Mouse (Mus musculus): ENCODE data around the gene Olfr486. TPM values are rescaled to one million over a fixed set of nuclear protein-coding genes. Genes with fewer than 3 reads are reported as not detected.
"Not testable (repeated sequence)": the region's sequence is repeated elsewhere in the genome, so short reads cannot be mapped to it uniquely, and the experiment has no call there.

The Olfr486 gene
- not detected in 2 replicates for polyA plus RNA-seq (2015; fragmentation: Nextera tagmentation; extraction: Ambion mirVana)

DNA sequence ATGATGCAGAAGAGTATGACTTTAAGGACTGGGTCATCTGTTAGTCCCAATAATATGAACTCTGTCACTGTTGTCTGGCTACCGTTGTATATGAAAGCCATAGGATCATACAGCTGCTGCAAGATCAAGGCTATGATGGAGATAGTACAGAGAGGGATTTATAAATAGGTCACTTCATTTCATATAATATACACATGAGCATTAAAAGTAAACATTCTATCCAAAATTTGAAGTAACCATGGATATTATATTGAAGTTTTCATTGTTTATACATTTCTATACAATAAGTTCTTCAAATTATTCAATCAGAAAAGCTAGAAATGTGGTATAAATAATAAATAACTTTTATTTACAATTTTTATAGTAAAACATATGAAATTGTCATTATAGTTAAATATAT is at the start of gene Olfr486:
Olfr486 (minus strand) TSS at position 101 of the 400 bp plus-strand sequence.
- 97% methylated on average over 1 of the region's 1 CpGs for WGBS
- H3K27ac ChIP-seq, result not testable (repeated sequence)

DNA sequence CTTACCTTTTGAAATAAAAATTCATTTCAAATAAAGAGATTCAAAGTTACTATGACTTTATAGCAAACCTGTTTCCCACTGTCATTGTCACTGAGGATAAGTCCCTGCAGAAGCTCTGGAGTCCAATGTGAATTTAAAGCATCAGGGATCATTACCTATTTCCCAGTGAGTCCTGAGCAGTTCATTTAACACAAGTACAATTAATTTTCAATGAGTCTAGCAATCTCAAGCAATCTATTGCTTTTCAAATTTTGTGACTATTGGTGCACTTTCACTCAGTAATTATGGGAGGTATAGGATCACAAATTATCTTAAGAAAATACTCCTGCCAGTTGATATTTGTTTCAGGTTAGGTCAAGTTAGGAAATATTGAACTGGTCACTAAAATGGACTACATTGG is 42.0 kb upstream of the Olfr486 start, which contains the start of gene Olfr487:
Olfr487 (minus strand) TSS at position 101 of the 400 bp plus-strand sequence.
- not testable (repeated sequence) for H3K27ac ChIP-seq

More for the DNA sequence above, at the start of gene Olfr486:
- ATAC-seq (replicated peaks; ENCODE audit: low FRiP score); H3K4me1 ChIP-seq; H3K27me3 ChIP-seq; H3K4me2 ChIP-seq; H3K36me3 ChIP-seq; H3K9me3 ChIP-seq (replicated peaks); H3K4me3 ChIP-seq (replicated peaks); H3K9ac ChIP-seq: not testable (repeated sequence)

DNA sequence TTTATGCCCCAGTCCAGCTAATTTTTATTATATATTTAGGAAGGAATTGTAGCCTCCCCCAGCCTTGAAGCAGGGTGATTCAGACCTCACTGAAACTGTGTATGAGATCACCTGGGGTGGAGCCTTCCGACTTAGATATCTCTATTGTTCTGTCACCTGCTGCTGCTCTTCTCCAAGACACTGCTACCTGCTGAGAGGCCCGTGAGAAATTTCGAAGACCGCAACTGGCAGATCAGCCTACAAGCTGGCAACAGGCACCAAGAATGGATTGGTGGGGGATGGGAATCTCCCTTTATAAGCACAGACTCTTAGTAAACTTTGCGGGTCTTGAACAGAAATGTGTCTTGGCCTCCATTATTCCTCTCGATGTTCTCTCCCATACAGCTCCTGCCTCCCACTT is 24.4 kb upstream of the Olfr486 start:
- no peaks in the 10 kb centered on the region for H3K4me1 ChIP-seq
- no peaks in the 10 kb centered on the region for H3K36me3 ChIP-seq
- H3K4me2 ChIP-seq, result no peak overlapping the region
- no peak for ATAC-seq (replicated peaks; ENCODE audit: low FRiP score)
- H3K9me3 ChIP-seq (replicated peaks), result no peaks in the 10 kb centered on the region
- H3K27ac ChIP-seq, result no peak overlapping the region
- H3K9ac ChIP-seq, result no peak overlapping the region
- no peak overlapping the region for H3K4me3 ChIP-seq (replicated peaks)
- WGBS, result 60% methylated on average over 6 of the region's 6 CpGs
- H3K27me3 ChIP-seq, result no peaks in the 10 kb centered on the region

More for the DNA sequence above, 42.0 kb upstream of the Olfr486 start, which contains the start of gene Olfr487:
- not testable (repeated sequence) for H3K9me3 ChIP-seq (replicated peaks); H3K36me3 ChIP-seq; H3K9ac ChIP-seq; ATAC-seq (replicated peaks; ENCODE audit: low FRiP score); H3K27me3 ChIP-seq; H3K4me1 ChIP-seq; H3K4me2 ChIP-seq; H3K4me3 ChIP-seq (replicated peaks)

DNA sequence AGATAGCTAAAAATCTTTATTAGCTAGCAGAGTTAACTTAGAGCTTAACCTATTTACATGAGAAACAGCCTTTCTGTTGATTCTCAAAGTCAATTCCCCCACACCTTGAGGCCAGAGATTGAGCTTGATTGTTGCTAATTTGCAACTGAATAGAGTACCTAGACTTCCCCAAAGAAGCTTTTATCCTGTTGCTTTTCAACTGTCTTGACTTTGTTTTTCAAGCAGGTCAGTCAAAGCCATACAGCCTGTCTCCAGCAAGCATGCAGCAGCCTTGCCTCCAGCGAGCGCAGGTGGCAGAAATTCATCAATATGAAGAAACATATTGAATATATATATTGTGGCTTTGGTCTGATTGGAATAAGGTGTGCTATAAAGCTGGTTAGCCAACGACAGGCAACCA is 23.8 kb upstream of the Olfr486 start:
- not testable (repeated sequence) for H3K36me3 ChIP-seq; H3K9ac ChIP-seq; H3K27ac ChIP-seq; H3K4me3 ChIP-seq (replicated peaks); ATAC-seq (replicated peaks; ENCODE audit: low FRiP score); H3K4me1 ChIP-seq; H3K27me3 ChIP-seq; H3K9me3 ChIP-seq (replicated peaks); H3K4me2 ChIP-seq
- WGBS, result 57% methylated on average over 3 of the region's 3 CpGs

DNA sequence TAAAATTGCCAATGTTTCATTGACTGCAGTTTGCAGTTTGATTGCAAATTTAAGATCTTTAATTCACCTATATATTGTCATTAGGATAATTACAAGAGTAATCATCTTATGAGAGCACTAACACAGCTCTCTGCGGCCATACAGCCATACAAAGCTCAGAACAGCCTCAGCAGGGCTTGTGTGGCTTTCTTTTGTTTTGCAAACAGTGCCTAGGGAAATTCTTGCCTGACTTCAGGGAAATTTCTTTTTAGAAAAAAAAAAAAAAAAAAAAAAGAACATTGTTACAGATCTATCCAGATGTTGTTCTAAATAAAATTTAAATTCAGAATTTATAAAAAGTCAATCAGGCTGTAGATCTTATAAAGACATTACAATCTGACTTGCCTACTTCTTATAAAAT is 20.2 kb upstream of the Olfr486 start:
- H3K4me1 ChIP-seq; H3K4me3 ChIP-seq (replicated peaks); H3K27me3 ChIP-seq; H3K36me3 ChIP-seq; H3K9ac ChIP-seq; H3K27ac ChIP-seq; ATAC-seq (replicated peaks; ENCODE audit: low FRiP score); H3K9me3 ChIP-seq (replicated peaks); H3K4me2 ChIP-seq: not testable (repeated sequence)
- 57% methylated on average over 1 of the region's 1 CpGs for WGBS

DNA sequence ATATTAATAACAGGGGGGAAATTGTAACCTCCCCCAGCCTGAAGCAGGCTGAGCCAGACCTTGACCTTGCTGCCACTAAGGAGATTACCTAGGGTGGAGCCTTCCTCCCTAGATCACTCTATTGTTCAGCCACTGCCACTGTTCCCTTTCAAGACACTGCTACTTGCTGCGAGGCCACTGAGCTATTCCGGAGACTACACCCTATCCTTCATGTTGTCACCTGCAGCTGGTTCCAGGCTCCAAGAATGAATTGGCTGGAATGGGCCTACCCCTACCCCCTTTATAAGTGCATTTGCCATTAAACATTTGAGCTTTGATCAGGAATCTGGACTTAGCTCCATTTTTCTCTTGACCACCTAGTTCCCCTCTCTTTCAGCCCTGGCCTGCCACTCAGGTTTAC is 18.7 kb upstream of the Olfr486 start:
- H3K27me3 ChIP-seq; H3K9ac ChIP-seq; ATAC-seq (replicated peaks; ENCODE audit: low FRiP score); H3K9me3 ChIP-seq (replicated peaks); H3K4me2 ChIP-seq; H3K4me3 ChIP-seq (replicated peaks); H3K36me3 ChIP-seq; H3K27ac ChIP-seq; H3K4me1 ChIP-seq: not testable (repeated sequence)
- 57% methylated on average over 2 of the region's 2 CpGs for WGBS

DNA sequence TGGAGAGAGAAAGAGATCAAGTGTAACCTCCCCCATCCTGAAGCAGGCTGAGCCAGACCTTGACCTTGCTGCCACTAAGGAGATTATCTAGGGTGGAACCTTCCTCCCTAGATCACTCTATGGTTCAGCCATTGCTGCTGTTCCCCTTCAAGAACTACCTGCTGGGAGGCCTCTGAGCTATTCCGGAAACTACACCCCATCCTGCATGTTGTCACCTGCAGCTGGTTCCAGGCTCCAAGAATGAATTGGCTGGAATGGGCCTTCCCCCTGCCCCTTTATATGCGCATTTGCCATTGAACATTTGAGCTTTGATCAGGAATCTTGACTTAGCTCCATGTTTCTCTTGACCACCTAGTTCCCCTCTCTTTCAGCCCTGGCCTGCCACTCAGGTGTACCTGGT is 12.7 kb upstream of the Olfr486 start:
- H3K27ac ChIP-seq; H3K9me3 ChIP-seq (replicated peaks); H3K27me3 ChIP-seq; H3K4me3 ChIP-seq (replicated peaks); ATAC-seq (replicated peaks; ENCODE audit: low FRiP score); H3K4me2 ChIP-seq; H3K9ac ChIP-seq; H3K4me1 ChIP-seq; H3K36me3 ChIP-seq: not testable (repeated sequence)
- WGBS, result 94% methylated on average over 2 of the region's 2 CpGs

DNA sequence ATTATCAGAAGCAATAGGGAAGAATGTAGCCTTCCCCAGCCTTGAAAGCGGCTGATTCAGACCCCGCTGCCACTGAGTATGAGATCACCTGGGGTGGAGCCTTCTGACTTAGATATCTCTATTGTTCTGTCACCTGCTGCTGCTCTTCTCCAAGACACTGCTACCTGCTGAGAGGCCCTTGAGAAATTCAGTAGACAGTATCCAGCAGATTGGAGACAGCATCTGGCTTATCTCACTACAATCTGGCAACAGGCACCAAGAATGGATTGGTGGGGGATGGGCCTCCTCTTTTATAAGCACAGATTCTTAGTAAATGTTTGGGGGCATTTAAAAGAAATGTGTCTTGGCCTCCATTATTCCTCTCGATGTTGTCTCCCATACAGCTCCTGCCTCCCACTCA is 11.9 kb upstream of the Olfr486 start:
- H3K4me1 ChIP-seq; H3K4me2 ChIP-seq; H3K9ac ChIP-seq; H3K36me3 ChIP-seq; ATAC-seq (replicated peaks; ENCODE audit: low FRiP score); H3K4me3 ChIP-seq (replicated peaks); H3K9me3 ChIP-seq (replicated peaks); H3K27ac ChIP-seq; H3K27me3 ChIP-seq: not testable (repeated sequence)
- whole genome bisulfite sequencing, result 91% methylated on average over 3 of the region's 3 CpGs

DNA sequence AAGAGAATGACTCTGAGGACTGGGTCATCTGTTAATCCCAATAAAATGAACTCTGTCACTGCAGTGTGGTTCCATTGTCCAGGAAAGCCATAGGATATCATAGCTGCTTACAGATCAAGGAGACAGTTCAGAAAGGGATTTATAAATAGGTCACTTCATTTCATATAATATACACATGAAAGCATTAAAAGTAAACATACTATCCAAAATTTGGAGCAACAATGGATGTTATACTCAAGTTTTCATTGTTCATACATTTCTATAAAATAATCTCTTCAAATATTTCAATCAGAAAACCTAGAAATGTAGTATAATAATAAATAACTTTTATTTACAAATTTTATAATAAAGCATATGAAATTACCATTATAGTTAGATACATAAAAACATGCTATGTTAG is 12.8 kb downstream of the Olfr486 start, which contains the start of gene Olfr485:
Olfr485 (minus strand) TSS at position 101 of the 400 bp plus-strand sequence.
- no peaks in the 10 kb centered on the region for H3K27me3 ChIP-seq
- no peaks in the 10 kb centered on the region for H3K36me3 ChIP-seq
- no peak within 1 kb of the TSS for H3K9ac ChIP-seq
- H3K27ac ChIP-seq, result no peak within 1 kb of the TSS
- H3K4me1 ChIP-seq, result no peaks in the 10 kb centered on the region
- H3K4me2 ChIP-seq, result no peak within 1 kb of the TSS
- no peak for ATAC-seq (replicated peaks; ENCODE audit: low FRiP score)
- H3K4me3 ChIP-seq (replicated peaks), result no peak within 1 kb of the TSS
- no peaks in the 10 kb centered on the region for H3K9me3 ChIP-seq (replicated peaks)

DNA sequence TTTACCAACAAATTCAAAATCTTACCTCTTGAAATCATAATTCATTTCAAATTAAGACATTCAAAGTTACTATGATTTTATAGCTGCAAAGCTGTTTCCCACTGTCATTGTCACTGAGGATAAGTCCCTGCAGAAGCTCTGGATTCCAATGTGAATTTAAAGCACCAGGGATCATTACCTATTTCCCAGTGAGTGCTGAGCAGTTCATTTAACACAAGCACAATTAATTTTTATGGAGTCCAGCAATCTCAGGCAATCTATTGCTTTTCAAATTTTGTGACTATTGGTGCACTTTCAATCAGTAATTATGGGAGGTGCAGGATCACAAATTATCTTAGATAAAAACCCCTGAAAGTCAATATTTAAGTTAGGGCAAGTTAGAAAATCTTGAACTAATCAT is 45.2 kb downstream of the Olfr486 start, which contains the start of gene Olfr484:
Olfr484 (minus strand) TSS at position 101 of the 400 bp plus-strand sequence.
- no peak within 1 kb of the TSS for H3K4me2 ChIP-seq
- no peak within 1 kb of the TSS for H3K9ac ChIP-seq
- H3K4me3 ChIP-seq (replicated peaks), result no peak within 1 kb of the TSS
- no peak for ATAC-seq (replicated peaks; ENCODE audit: low FRiP score)
- no peaks in the 10 kb centered on the region for H3K4me1 ChIP-seq
- H3K9me3 ChIP-seq (replicated peaks), result no peaks in the 10 kb centered on the region
- no peak within 1 kb of the TSS for H3K27ac ChIP-seq
- no peaks in the 10 kb centered on the region for H3K36me3 ChIP-seq
- H3K27me3 ChIP-seq, result no peaks in the 10 kb centered on the region

Other genes starting within 250 kb of the Olfr486 start
- not detected in 2 replicates for gene Olfr473, start 242.3 kb downstream of the Olfr486 start, polyA plus RNA-seq (2015; fragmentation: Nextera tagmentation; extraction: Ambion mirVana)
- gene Olfr474, start 218.1 kb downstream of the Olfr486 start, polyA plus RNA-seq (2015; fragmentation: Nextera tagmentation; extraction: Ambion mirVana), result not detected in 2 replicates
- gene Olfr476, start 207.9 kb downstream of the Olfr486 start, polyA plus RNA-seq (2015; fragmentation: Nextera tagmentation; extraction: Ambion mirVana), result not detected in 2 replicates
- not detected in 2 replicates for gene Olfr477, start 186.0 kb downstream of the Olfr486 start, polyA plus RNA-seq (2015; fragmentation: Nextera tagmentation; extraction: Ambion mirVana)
- not detected in 2 replicates for gene Olfr478, start 138.8 kb downstream of the Olfr486 start, polyA plus RNA-seq (2015; fragmentation: Nextera tagmentation; extraction: Ambion mirVana)
- gene Olfr479, start 122.0 kb downstream of the Olfr486 start, polyA plus RNA-seq (2015; fragmentation: Nextera tagmentation; extraction: Ambion mirVana), result not detected in 2 replicates
- not detected in 2 replicates for gene Olfr480, start 105.4 kb downstream of the Olfr486 start, polyA plus RNA-seq (2015; fragmentation: Nextera tagmentation; extraction: Ambion mirVana)
- gene Olfr481, start 92.9 kb downstream of the Olfr486 start, polyA plus RNA-seq (2015; fragmentation: Nextera tagmentation; extraction: Ambion mirVana), result not detected in 2 replicates
- 0.06 TPM in 1 of 2 replicates, not detected in the other for gene Olfr482, start 75.2 kb downstream of the Olfr486 start, polyA plus RNA-seq (2015; fragmentation: Nextera tagmentation; extraction: Ambion mirVana)
- not detected in 2 replicates for gene Olfr483, start 71.9 kb downstream of the Olfr486 start, polyA plus RNA-seq (2015; fragmentation: Nextera tagmentation; extraction: Ambion mirVana)
- gene Olfr484, start 45.3 kb downstream of the Olfr486 start, polyA plus RNA-seq (2015; fragmentation: Nextera tagmentation; extraction: Ambion mirVana), result not detected in 2 replicates
- not detected in 2 replicates for gene Olfr485, start 12.9 kb downstream of the Olfr486 start, polyA plus RNA-seq (2015; fragmentation: Nextera tagmentation; extraction: Ambion mirVana)
- gene Olfr487, start 41.9 kb upstream of the Olfr486 start, polyA plus RNA-seq (2015; fragmentation: Nextera tagmentation; extraction: Ambion mirVana), result not detected in 2 replicates
- not detected in 2 replicates for gene Olfr488, start 85.6 kb upstream of the Olfr486 start, polyA plus RNA-seq (2015; fragmentation: Nextera tagmentation; extraction: Ambion mirVana)
- not detected in 2 replicates for gene Olfr490, start 116.2 kb upstream of the Olfr486 start, polyA plus RNA-seq (2015; fragmentation: Nextera tagmentation; extraction: Ambion mirVana)
- gene Olfr491, start 140.7 kb upstream of the Olfr486 start, polyA plus RNA-seq (2015; fragmentation: Nextera tagmentation; extraction: Ambion mirVana), result not detected in 2 replicates
- not detected in 2 replicates for gene Olfr492, start 150.9 kb upstream of the Olfr486 start, polyA plus RNA-seq (2015; fragmentation: Nextera tagmentation; extraction: Ambion mirVana)
- not detected in 2 replicates for gene Olfr493, start 174.2 kb upstream of the Olfr486 start, polyA plus RNA-seq (2015; fragmentation: Nextera tagmentation; extraction: Ambion mirVana)
- gene Olfr494, start 192.6 kb upstream of the Olfr486 start, polyA plus RNA-seq (2015; fragmentation: Nextera tagmentation; extraction: Ambion mirVana), result not detected in 2 replicates
- not detected in 2 replicates for gene Olfr495, start 220.4 kb upstream of the Olfr486 start, polyA plus RNA-seq (2015; fragmentation: Nextera tagmentation; extraction: Ambion mirVana)
- gene Olfr497, start 247.7 kb upstream of the Olfr486 start, polyA plus RNA-seq (2015; fragmentation: Nextera tagmentation; extraction: Ambion mirVana), result not detected in 2 replicates

Measured in kidney, embryonic 15.5 days (tissue).